Mouse (Mus musculus) hindbrain, embryonic 11.5 days (tissue): Measurements from ENCODE around the gene Il12a. TPM values are rescaled to one million over a fixed set of nuclear protein-coding genes. Genes with fewer than 3 reads are reported as not detected.

Experiments
- ATAC-seq: fragments of 200-750 bp; cut with Nextera tagmentation; 2 replicates; pipeline ENCODE4 v1.8.0; 2017; ENCODE audit warnings: mild to moderate bottlenecking, moderate TSS enrichment, moderate library complexity; ENCODE audit not compliant: low FRiP score
- DNase-seq: peaks from one replicate; pipeline ENCODE4 v3.0.0-alpha.2; 2015; ENCODE audit warnings: low spot score
- H3K27ac ChIP-seq: fragments of 300-500 bp; sonication (generic); 2 replicates; pipeline ENCODE4 v1.5.1; 2014; ENCODE audit warnings: mild to moderate bottlenecking, low read depth, low read length
- H3K27me3 ChIP-seq: fragments of 300-500 bp; sonication (generic); 2 replicates; pipeline ENCODE4 v1.6.1; 2014; ENCODE audit warnings: mild to moderate bottlenecking, low read length, moderate library complexity, mixed read lengths; ENCODE audit not compliant: control insufficient read depth, insufficient read depth
- H3K36me3 ChIP-seq: fragments of 300-500 bp; sonication (generic); 2 replicates; pipeline ENCODE4 v1.6.1; 2014; ENCODE audit warnings: mild to moderate bottlenecking, low read length, moderate library complexity, mixed read lengths; ENCODE audit not compliant: control insufficient read depth, insufficient read depth
- H3K4me1 ChIP-seq: fragments of 300-500 bp; sonication (generic); replicated peaks from 2 replicates; pipeline ENCODE4 v1.6.1; 2014; ENCODE audit warnings: low read length, mixed read lengths; ENCODE audit not compliant: control insufficient read depth, insufficient read depth
- H3K4me2 ChIP-seq: fragments of 300-500 bp; sonication (generic); replicated peaks from 2 replicates; pipeline ENCODE4 v1.6.1; 2014; ENCODE audit warnings: mild to moderate bottlenecking, low read depth, low read length
- H3K4me3 ChIP-seq: fragments of 300-500 bp; sonication (generic); 2 replicates; pipeline ENCODE4 v1.5.1; 2014; ENCODE audit warnings: low read depth, low read length
- H3K9ac ChIP-seq: fragments of 300-500 bp; sonication (generic); 2 replicates; pipeline ENCODE4 v1.6.1; 2014; ENCODE audit warnings: low read depth, low read length
- H3K9me3 ChIP-seq: fragments of 300-500 bp; sonication (generic); 2 replicates; pipeline ENCODE4 v1.6.1; 2016; ENCODE audit warnings: low read length; ENCODE audit not compliant: control insufficient read depth
- WGBS: fragments of 180-500 bp; shearing (Covaris S2); extraction: QIAGEN DNeasy Blood & Tissue Kit; methylation state at CpG from one replicate; pipeline ENCODE4 v1.1.7; 2014; 5-methylcytosine and 5-hydroxymethylcytosine counted together
- polyA plus RNA-seq: library from polyadenylated mRNA; unstranded; fragments of >200 nt; fragmentation: Nextera tagmentation; extraction: Ambion mirVana; gene quantifications from 2 replicates; pipeline ENCODE4 v1.2.1, GENCODE M21; 2014

Gene Il12a
- polyA plus RNA-seq: 0.19 TPM in 1 of 2 replicates, not detected in the other

- Histone ChIP-seq H3K9me3 (no peaks in the 10 kb centered on the region), H3K27me3 (no peaks in the 10 kb centered on the region), H3K36me3 (no peaks in the 10 kb centered on the region), H3K4me2 (no peak within 1 kb of the TSS), H3K27ac (no peak within 1 kb of the TSS), H3K9ac (no peak within 1 kb of the TSS), H3K4me1 (no peaks in the 10 kb centered on the region), H3K4me3 (no peak within 1 kb of the TSS)
- WGBS: 88% methylated on average over 4 of the region's 4 CpGs
- no peak for ATAC-seq
- no peak for DNase-seq
Measured at GRCm38 (mm10) chr3:68690344-68690743, at the start of gene Il12a. Gene Il12a (plus strand): TSS chr3:68690644.

- WGBS: 83% methylated on average over 7 of the region's 7 CpGs
Measured at GRCm38 (mm10) chr3:68642935-68643334, 47.5 kb upstream of the Il12a start.

GRCm38 (mm10) chr3:68646387-68647130 lies 43.9 kb upstream of the Il12a start:
- Histone ChIP-seq H3K9me3 (no peaks in the 10 kb centered on the region), H3K4me3 (no peak overlapping the region), H3K27me3 (no peaks in the 10 kb centered on the region), H3K4me1 (no peaks in the 10 kb centered on the region), H3K36me3 (no peaks in the 10 kb centered on the region), H3K4me2 (no peak overlapping the region), H3K27ac (no peak overlapping the region), H3K9ac (no peak overlapping the region)
- 87% methylated on average over 6 of the region's 6 CpGs for whole genome bisulfite sequencing
- ATAC-seq: no peak
- no peak for DNase-seq

More at GRCm38 (mm10) chr3:68642935-68643334, 47.5 kb upstream of the Il12a start:
- H3K4me1 ChIP-seq: no peaks in the 10 kb centered on the region
- H3K27me3 ChIP-seq: no peaks in the 10 kb centered on the region
- H3K36me3 ChIP-seq: no peaks in the 10 kb centered on the region
- no peak overlapping the region for H3K9ac ChIP-seq
- no peak overlapping the region for H3K4me2 ChIP-seq
- DNase-seq (no peak), ATAC-seq (no peak)
- no peak overlapping the region for H3K4me3 ChIP-seq
- H3K27ac ChIP-seq: no peak overlapping the region
- no peaks in the 10 kb centered on the region for H3K9me3 ChIP-seq

- no peak for DNase-seq
- no peak overlapping the region for H3K27ac ChIP-seq
- WGBS: 90% methylated on average over 3 of the region's 3 CpGs
- H3K4me1 ChIP-seq: no peaks in the 10 kb centered on the region
- ATAC-seq: no peak
- no peak overlapping the region for H3K4me3 ChIP-seq
- no peak overlapping the region for H3K9ac ChIP-seq
- H3K27me3 ChIP-seq: no peaks in the 10 kb centered on the region
- no peaks in the 10 kb centered on the region for H3K36me3 ChIP-seq
- no peaks in the 10 kb centered on the region for H3K9me3 ChIP-seq
- H3K4me2 ChIP-seq: no peak overlapping the region
Measured at GRCm38 (mm10) chr3:68647282-68647681, 43.2 kb upstream of the Il12a start.

GRCm38 (mm10) chr3:68650251-68650650 lies 40.2 kb upstream of the Il12a start:
- Histone ChIP-seq H3K9me3 (no peaks in the 10 kb centered on the region), H3K9ac (no peak overlapping the region), H3K4me2 (no peak overlapping the region), H3K27ac (no peak overlapping the region), H3K4me1 (no peaks in the 10 kb centered on the region), H3K4me3 (no peak overlapping the region), H3K27me3 (no peaks in the 10 kb centered on the region), H3K36me3 (no peaks in the 10 kb centered on the region)
- DNase-seq (no peak), ATAC-seq (no peak)
- 91% methylated on average over 3 of the region's 3 CpGs for WGBS

GRCm38 (mm10) chr3:68656607-68657352 lies 33.7 kb upstream of the Il12a start:
- Histone ChIP-seq H3K4me3 (no peak overlapping the region), H3K27me3 (no peaks in the 10 kb centered on the region), H3K36me3 (no peaks in the 10 kb centered on the region), H3K9ac (no peak overlapping the region), H3K4me1 (no peaks in the 10 kb centered on the region), H3K9me3 (no peaks in the 10 kb centered on the region), H3K4me2 (no peak overlapping the region), H3K27ac (no peak overlapping the region)
- ATAC-seq (no peak), DNase-seq (no peak)
- WGBS: 87% methylated on average over 4 of the region's 4 CpGs

- ATAC-seq (no peak), DNase-seq (no peak)
- H3K4me3 ChIP-seq: no peak overlapping the region
- no peaks in the 10 kb centered on the region for H3K9me3 ChIP-seq
- no peaks in the 10 kb centered on the region for H3K27me3 ChIP-seq
- no peaks in the 10 kb centered on the region for H3K4me1 ChIP-seq
- no peak overlapping the region for H3K4me2 ChIP-seq
- no peaks in the 10 kb centered on the region for H3K36me3 ChIP-seq
- H3K9ac ChIP-seq: no peak overlapping the region
- no peak overlapping the region for H3K27ac ChIP-seq
- 38% methylated on average over 9 of the region's 9 CpGs for WGBS
Measured at GRCm38 (mm10) chr3:68657589-68658245, 32.7 kb upstream of the Il12a start.

GRCm38 (mm10) chr3:68659996-68660395 lies 30.4 kb upstream of the Il12a start:
- Histone ChIP-seq H3K9ac (no peak overlapping the region), H3K4me2 (no peak overlapping the region), H3K9me3 (no peaks in the 10 kb centered on the region), H3K4me3 (no peak overlapping the region), H3K27me3 (no peaks in the 10 kb centered on the region), H3K27ac (no peak overlapping the region), H3K36me3 (no peaks in the 10 kb centered on the region), H3K4me1 (no peaks in the 10 kb centered on the region)
- DNase-seq (no peak), ATAC-seq (no peak)
- 93% methylated on average over 6 of the region's 6 CpGs for WGBS
